Comparison of ENCODE assay signal across 27 mouse cellular contexts in the genomic region with DNA sequence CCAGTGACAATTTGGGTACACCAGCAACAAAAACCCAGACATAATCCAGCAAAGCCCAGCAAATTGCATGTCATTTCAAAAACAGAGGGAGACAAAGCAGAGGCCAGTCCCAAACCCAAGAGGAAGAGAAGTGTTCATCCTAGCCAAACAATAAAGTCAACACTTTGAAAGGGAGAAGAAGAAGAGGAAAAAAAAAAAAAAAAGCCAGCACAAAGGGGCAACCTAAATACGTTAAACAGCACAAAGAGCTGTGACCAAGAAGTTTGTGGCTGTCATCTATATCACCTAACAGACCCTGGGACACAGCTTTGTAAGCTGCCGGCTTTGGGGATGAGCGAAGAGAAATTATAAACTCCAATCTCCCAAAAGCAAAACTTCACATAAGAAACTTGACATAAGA. TPM values are rescaled to one million over a fixed set of nuclear protein-coding genes. Genes with fewer than 3 reads are reported as not detected.
DNase-seq lines count a peak whose midpoint lies in the region; ATAC-seq and TF ChIP-seq lines count a peak whose summit lies in the region.
"Had no signal": no experiment of that assay in that cellular context is flagged by ENCODE, and none has a peak within 500 bp of the region (broad histone marks: within the 10 kb centered on the region; RNA-seq: fewer than 3 reads in every experiment).

No protein-coding gene starts in this region.

- 0 out of 2 replicates have a peak overlapping the region, but pooled peaks have one; percentile 0 for H3K27ac ChIP-seq in heart, embryonic 16.5 days (ENCODE audit: low read length)
- no peak overlapping the region for H3K27ac ChIP-seq in heart, embryonic 11.5 days (ENCODE audit: low read depth, low read length)
- no peak overlapping the region for H3K27ac ChIP-seq in CH12.LX (ENCODE audit: insufficient read depth, low read depth)
- peak overlapping the region; percentile 72 for H3K27ac ChIP-seq in liver, embryonic 13.5 days
- H3K27ac ChIP-seq: embryonic facial prominence, embryonic 12.5 days; hindbrain, embryonic 15.5 days; limb, embryonic 12.5 days had no signal

- TF ChIP-seq RAD21 in CH12.LX (IDR thresholded peaks at IDR 0.05; ENCODE audit: low read depth, low read length) = no peak

- intact Hi-C loops in left cerebral cortex, postnatal 4 days (cut with DNase I) = no loop called here

- 0 out of 2 replicates have a peak, but pooled peaks cover 2% of the 10 kb centered on the region for H3K9me3 ChIP-seq in heart, embryonic 16.5 days (replicated peaks; ENCODE audit: control insufficient read depth, low read length)
- H3K9me3 ChIP-seq in heart, embryonic 11.5 days (replicated peaks; ENCODE audit: control insufficient read depth, low read length) = no peaks in the 10 kb centered on the region
- H3K9me3 ChIP-seq in CH12.LX (replicated peaks; ENCODE audit: low read length) = peaks cover 3% of the 10 kb centered on the region
- H3K9me3 ChIP-seq in liver, embryonic 13.5 days (replicated peaks) = no peaks in the 10 kb centered on the region
- H3K9me3 ChIP-seq: embryonic facial prominence, embryonic 12.5 days; G1E; hindbrain, embryonic 10.5 days; hindbrain, embryonic 15.5 days; kidney, embryonic 15.5 days; limb, embryonic 12.5 days; stomach, embryonic 15.5 days had no signal

- H3K4me1 ChIP-seq in heart, embryonic 16.5 days (ENCODE audit: control insufficient read depth, insufficient read depth, low read length) = peaks cover 26% of the 10 kb centered on the region
- peaks cover 8% of the 10 kb centered on the region for H3K4me1 ChIP-seq in heart, embryonic 11.5 days (ENCODE audit: control insufficient read depth, insufficient read depth, low read length)
- H3K4me1 ChIP-seq in CH12.LX (ENCODE audit: control insufficient read depth in 1 of 2, insufficient read depth in 2 of 2) = peaks cover 0 to 25% of the 10 kb centered on the region in 2 experiments; a peak in 2 of 4 replicates
- H3K4me1 ChIP-seq in liver, embryonic 13.5 days (replicated peaks) = peaks cover 47% of the 10 kb centered on the region

- DNase-seq in heart, adult 11 months = peak; percentile 21
- no peak for DNase-seq in heart, adult 18-20 months
- DNase-seq in CH12.LX (ENCODE audit: extremely low read depth) = no peak
- no peak for DNase-seq in liver, embryonic 13.5 days
- no peak for DNase-seq in left cerebral cortex, postnatal 4 days
- DNase-seq in urinary bladder, postnatal 25 days (ENCODE audit: low spot score) = no peak
- DNase-seq: adrenal gland, postnatal 10 days; cerebellum, adult 2 months; cerebellum, postnatal 25 days; embryo, embryonic 11 days; gastrocnemius, postnatal 14 days; kidney, adult 11 months; kidney, postnatal 25 days; right cerebral cortex, postnatal 25 days; thymus, postnatal 14 days had no signal

- H3K27me3 ChIP-seq in heart, embryonic 16.5 days (ENCODE audit: control insufficient read depth, insufficient read depth, low read length) = no peaks in the 10 kb centered on the region
- H3K27me3 ChIP-seq in heart, embryonic 11.5 days (ENCODE audit: control insufficient read depth, insufficient read depth, low read length) = no peaks in the 10 kb centered on the region
- H3K27me3 ChIP-seq in CH12.LX (replicated peaks) = no peaks in the 10 kb centered on the region
- H3K27me3 ChIP-seq in liver, embryonic 13.5 days = no peaks in the 10 kb centered on the region
- H3K27me3 ChIP-seq: embryonic facial prominence, embryonic 12.5 days; hindbrain, embryonic 15.5 days; kidney, embryonic 15.5 days; limb, embryonic 12.5 days; Patski; stomach, embryonic 15.5 days had no signal

- TF ChIP-seq EP300 in CH12.LX (IDR thresholded peaks at IDR 0.05; ENCODE audit: low read length) = no peak; the same call in 1 of the 2 replicates

- in situ Hi-C loops in CH12.LX (cut with MboI; ENCODE audit: low pct_ligation_motif_present, low pct_unique_long_range_greater_than_20kb, low sequenced_read_pairs) = no loop called here

- H3K36me3 ChIP-seq in heart, embryonic 16.5 days (ENCODE audit: control insufficient read depth, insufficient read depth) = no peaks in the 10 kb centered on the region
- no peaks in the 10 kb centered on the region for H3K36me3 ChIP-seq in heart, embryonic 11.5 days (ENCODE audit: control insufficient read depth, insufficient read depth, low read length)
- no peaks in the 10 kb centered on the region for H3K36me3 ChIP-seq in CH12.LX (replicated peaks in 1 of 2; ENCODE audit: control insufficient read depth in 1 of 2, insufficient read depth in 1 of 2, low read length in 1 of 2)
- H3K36me3 ChIP-seq in liver, embryonic 13.5 days = no peaks in the 10 kb centered on the region
- H3K36me3 ChIP-seq: embryonic facial prominence, embryonic 12.5 days; G1E; hindbrain, embryonic 10.5 days; hindbrain, embryonic 15.5 days; kidney, embryonic 15.5 days; limb, embryonic 12.5 days; stomach, embryonic 15.5 days had no signal

- no peak overlapping the region for H3K4me2 ChIP-seq in heart, embryonic 16.5 days (ENCODE audit: low read depth, low read length)
- H3K4me2 ChIP-seq in heart, embryonic 11.5 days = no peak overlapping the region
- H3K4me2 ChIP-seq in CH12.LX (ENCODE audit: insufficient read depth, low read depth, poor library complexity, severe bottlenecking) = peak overlapping the region; percentile 73; the same call in 1 of the 2 replicates
- H3K4me2 ChIP-seq in liver, embryonic 13.5 days = peak overlapping the region; percentile 39
- H3K4me2 ChIP-seq: embryonic facial prominence, embryonic 12.5 days; limb, embryonic 12.5 days had no signal

- no peak overlapping the region for H3K4me3 ChIP-seq in heart, embryonic 16.5 days (ENCODE audit: low read length)
- no peak overlapping the region for H3K4me3 ChIP-seq in heart, embryonic 11.5 days (ENCODE audit: low read depth, low read length)
- H3K4me3 ChIP-seq in CH12.LX (replicated peaks in 1 of 3; ENCODE audit: low read depth in 2 of 3, low read length in 2 of 3, poor library complexity in 1 of 3) = no peak overlapping the region
- no peak overlapping the region for H3K4me3 ChIP-seq in liver, embryonic 13.5 days (replicated peaks)
- H3K4me3 ChIP-seq: embryonic facial prominence, embryonic 12.5 days; kidney, embryonic 15.5 days; limb, embryonic 12.5 days; stomach, embryonic 15.5 days had no signal

- whole genome bisulfite sequencing in heart, embryonic 16.5 days = 77% methylated on average over 3 of the region's 3 CpGs
- 55% methylated on average over 3 of the region's 3 CpGs for WGBS in heart, embryonic 11.5 days (ENCODE audit: insufficient replicate concordance)
- 38% methylated on average over 3 of the region's 3 CpGs for WGBS in liver, embryonic 13.5 days (ENCODE audit: insufficient replicate concordance)

- ATAC-seq in heart, embryonic 16.5 days (replicated peaks; ENCODE audit: extremely low read depth, insufficient read depth, low FRiP score) = no peak
- no peak for ATAC-seq in heart, embryonic 11.5 days (replicated peaks; ENCODE audit: insufficient number of reproducible peaks, low FRiP score, low TSS enrichment)
- no peak for ATAC-seq in liver, embryonic 13.5 days (ENCODE audit: low read depth)
- ATAC-seq: inflammation-experienced regulatory T-cells, adult 6 months; midbrain, embryonic 16.5 days; Patski had no signal

- H3K9ac ChIP-seq in heart, embryonic 16.5 days (ENCODE audit: low read length) = no peak overlapping the region; the same call in 1 of the 2 replicates
- H3K9ac ChIP-seq in heart, embryonic 11.5 days (ENCODE audit: low read depth, low read length) = no peak overlapping the region
- 0 out of 2 replicates have a peak overlapping the region, but pooled peaks have one; percentile 23 for H3K9ac ChIP-seq in CH12.LX (ENCODE audit: insufficient read depth, low read depth)
- H3K9ac ChIP-seq in liver, embryonic 13.5 days = no peak overlapping the region
- H3K9ac ChIP-seq: embryonic facial prominence, embryonic 12.5 days; hindbrain, embryonic 15.5 days; kidney, embryonic 15.5 days; limb, embryonic 12.5 days; stomach, embryonic 15.5 days had no signal

- TF ChIP-seq POLR2A in CH12.LX (IDR thresholded peaks at IDR 0.05; ENCODE audit: low read depth, low read length) = no peak

- no peaks in the 10 kb centered on the region for H3K79me2 ChIP-seq in CH12.LX (replicated peaks; ENCODE audit: control insufficient read depth, extremely low read depth, insufficient read depth, poor library complexity, severe bottlenecking)

- dilution Hi-C loops in CH12.LX (cut with MboI; ENCODE audit: extremely low pct_ligation_motif_present, extremely low pct_unique_long_range_greater_than_20kb, low sequenced_read_pairs) = no loop called here

- no peak for TF ChIP-seq CTCF in CH12.LX (conservative IDR thresholded peaks at IDR 0.05 in 1 of 2, IDR thresholded peaks at IDR 0.05 in 1 of 2; ENCODE audit: low read depth in 2 of 2, low read length in 2 of 2)

TF ChIP-seq in CH12.LX, 34 proteins besides CTCF, POLR2A, EP300 and RAD21:
- TF ChIP-seq ZNF384 (IDR thresholded peaks at IDR 0.05; ENCODE audit: low read depth, low read length) = peak; percentile 62
- no peak for TF ChIP-seq GABPA (IDR thresholded peaks at IDR 0.05; ENCODE audit: insufficient replicate concordance, low read depth, low read length)

RNA-seq across cellular contexts. Expression of a gene that starts 17.8 kb away (rescaled TPM):
- total RNA-seq in heart, adult 18-20 months (2021) = 10 to 100 TPM; 34.0 to 34.4 TPM
- polyA plus RNA-seq in heart, embryonic 16.5 days (2015; fragmentation: Nextera tagmentation; extraction: Ambion mirVana) = 13.0 TPM in 2 replicates
- polyA plus RNA-seq in heart, embryonic 11.5 days (2014; fragmentation: Nextera tagmentation; extraction: Ambion mirVana) = 11.4 and 16.6 TPM in 2 replicates
- total RNA-seq in CH12.LX (2012; rRNA removed) (5.3 TPM in 2 replicates), CH12.LX (2014; rRNA removed) (1.0 and 1.4 TPM in 2 replicates)
- 7.4 and 10.2 TPM in 2 replicates for polyA plus RNA-seq in CH12.LX (2012; ENCODE audit: insufficient read length, low read depth)
- polyA plus RNA-seq in liver, embryonic 13.5 days (2015; fragmentation: Nextera tagmentation; extraction: Ambion mirVana) = 4.8 and 5.1 TPM in 2 replicates
- total RNA-seq in left cerebral cortex, postnatal 4 days (2021) = 10 to 100 TPM in 1 of 2 experiments, 1 to 10 TPM in 1; 9.8 to 12.2 TPM

Comparison
In these comparisons a context has a peak if more than half of its experiments do, and no peak if none do; other contexts are left out.
1. H3K27ac ChIP-seq: peak in heart, embryonic 16.5 days (single experiment) and liver, embryonic 13.5 days (single experiment); none in heart, embryonic 11.5 days (single experiment) and CH12.LX (single experiment).
2. H3K4me2 ChIP-seq: peak in CH12.LX (single experiment) and liver, embryonic 13.5 days (single experiment); none in heart, embryonic 16.5 days (single experiment) and heart, embryonic 11.5 days (single experiment).